Mouse (Mus musculus) liver, postnatal 0 days (tissue): ENCODE measurements around the gene Acot1. TPM values are rescaled to one million over a fixed set of nuclear protein-coding genes. Genes with fewer than 3 reads are reported as not detected.
A peak's percentile ranks its signal among the peaks of the same experiment; 100 is the strongest.
"Not testable (repeated sequence)": the region's sequence is repeated elsewhere in the genome, so short reads cannot be mapped to it uniquely, and the experiment has no call there.

Experiments used
- ATAC-seq: fragments of 200-750 bp; cut with Nextera tagmentation; 2 replicates; pipeline ENCODE4 v1.8.0; 2017; ENCODE audit warnings: mild to moderate bottlenecking, moderate library complexity
- DNase-seq: peaks from one replicate; pipeline ENCODE4 v3.0.0-alpha.2; 2016
- H3K27ac ChIP-seq: fragments of 300-500 bp; sonication (generic); 2 replicates; pipeline ENCODE4 v1.5.1; 2014; ENCODE audit warnings: antibody characterized with exemption, moderate library complexity, mild to moderate bottlenecking, low read depth
- H3K27me3 ChIP-seq: fragments of 300-500 bp; sonication (generic); 2 replicates; pipeline ENCODE4 v1.6.1; 2014; ENCODE audit warnings: low read length, control low read depth, mixed read lengths; ENCODE audit not compliant: insufficient read depth
- H3K36me3 ChIP-seq: fragments of 300-500 bp; sonication (generic); replicated peaks from 2 replicates; pipeline ENCODE4 v1.6.1; 2014; ENCODE audit warnings: mild to moderate bottlenecking, control low read depth, low read length, moderate library complexity, mixed read lengths; ENCODE audit not compliant: insufficient read depth
- H3K4me1 ChIP-seq: fragments of 300-500 bp; sonication (generic); 2 replicates; pipeline ENCODE4 v1.6.1; 2014; ENCODE audit warnings: antibody characterized with exemption, mild to moderate bottlenecking, control low read depth; ENCODE audit not compliant: insufficient read depth
- H3K4me2 ChIP-seq: fragments of 300-500 bp; sonication (generic); 2 replicates; pipeline ENCODE4 v1.6.1; 2014; ENCODE audit warnings: low read depth, mild to moderate bottlenecking, low read length, moderate library complexity, mixed read lengths
- H3K4me3 ChIP-seq: fragments of 300-500 bp; sonication (generic); 2 replicates; pipeline ENCODE4 v1.5.1; 2014; ENCODE audit warnings: low read depth, low read length
- H3K9ac ChIP-seq: fragments of 300-500 bp; sonication (generic); replicated peaks from 2 replicates; pipeline ENCODE4 v1.6.1; 2014; ENCODE audit warnings: mild to moderate bottlenecking, moderate library complexity
- H3K9me3 ChIP-seq: fragments of 300-500 bp; sonication (generic); 2 replicates; pipeline ENCODE4 v1.6.1; 2016; ENCODE audit warnings: mild to moderate bottlenecking, control low read depth, low read length, mixed read lengths
- CTCF ChIP-seq: sonication (generic); IDR thresholded peaks from 2 replicates; pipeline ENCODE4 v1.5.1; 2016; ENCODE audit warnings: antibody characterized with exemption, low read depth
- EP300 ChIP-seq: IDR thresholded peaks from 2 replicates; pipeline ENCODE4 v1.6.1; 2016; ENCODE audit warnings: antibody characterized with exemption, low read depth, mild to moderate bottlenecking
- WGBS: fragments of 180-500 bp; shearing (Covaris S2); extraction: QIAGEN DNeasy Blood & Tissue Kit; methylation state at CpG from one replicate; pipeline ENCODE4 v1.1.7; 2014; ENCODE audit not compliant: insufficient replicate concordance; 5-methylcytosine and 5-hydroxymethylcytosine counted together
- polyA plus RNA-seq: library from polyadenylated mRNA; unstranded; fragments of >200 nt; fragmentation: Nextera tagmentation; extraction: Ambion mirVana; gene quantifications from 2 replicates; pipeline ENCODE4 v1.2.1, GENCODE M21; 2015

The Acot1 gene
- polyA plus RNA-seq, 1 experiment from 2014 or later = 87.8 TPM

DNA sequence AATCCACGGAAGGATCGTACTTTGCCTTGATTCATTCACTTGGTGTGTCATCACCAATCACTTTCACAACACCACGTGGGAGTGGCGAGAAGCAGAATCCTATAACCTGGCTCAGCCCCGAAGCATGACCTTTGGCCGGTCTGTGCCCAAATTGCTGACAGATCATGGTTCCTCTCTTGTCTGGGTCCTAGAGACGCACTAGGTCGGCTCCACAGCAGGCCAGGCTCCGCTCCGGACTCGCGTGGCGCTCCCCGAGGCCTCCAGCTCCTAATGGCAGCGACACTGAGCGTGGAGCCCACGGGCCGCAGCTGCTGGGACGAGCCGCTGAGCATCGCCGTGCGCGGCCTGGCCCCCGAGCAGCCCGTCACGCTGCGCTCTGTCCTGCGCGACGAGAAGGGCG is 29.0 kb downstream of the Acot1 start, which contains the start of gene Acot4:
Acot4 (plus strand) TSS at position 139 of the 400 bp plus-strand sequence.
- peak; percentile 66 for TF ChIP-seq EP300
- 18% methylated on average over 17 of the region's 32 CpGs for WGBS
- peak; percentile 83 for ATAC-seq

DNA sequence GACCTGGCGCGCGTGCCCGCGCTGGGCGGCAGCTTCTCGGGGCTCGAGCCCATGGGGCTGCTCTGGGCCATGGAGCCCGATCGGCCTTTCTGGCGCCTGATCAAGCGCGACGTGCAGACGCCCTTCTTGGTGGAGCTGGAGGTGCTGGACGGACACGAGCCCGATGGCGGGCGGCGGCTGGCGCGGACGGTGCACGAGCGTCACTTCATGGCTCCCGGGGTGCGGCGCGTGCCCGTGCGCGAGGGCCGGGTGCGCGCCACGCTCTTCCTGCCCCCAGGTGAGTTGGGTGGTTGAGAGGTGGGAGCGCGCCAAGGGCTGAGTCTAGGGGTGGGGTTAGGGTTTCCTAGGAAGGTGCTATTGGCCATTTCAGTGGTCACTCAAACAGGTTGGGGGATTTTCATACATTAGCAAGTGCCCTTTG is 29.4 kb downstream of the Acot1 start, which contains the start of gene Gm49366:
Gm49366 (plus strand) TSS at position 245 of the 421 bp plus-strand sequence.
- H3K4me3 ChIP-seq = peak within 1 kb of the TSS; percentile 51
- 9% methylated on average over 29 of the region's 39 CpGs for WGBS
- peak within 1 kb of the TSS; percentile 79 for H3K27ac ChIP-seq
- H3K36me3 ChIP-seq, H3K4me1 ChIP-seq, H3K9me3 ChIP-seq, H3K27me3 ChIP-seq: not testable (repeated sequence)
- DNase-seq = peak; percentile 61
- peak within 1 kb of the TSS; percentile 59 for H3K9ac ChIP-seq
- H3K4me2 ChIP-seq = peak within 1 kb of the TSS; percentile 67
- peak; percentile 73 for ATAC-seq

More for the DNA sequence above, 29.0 kb downstream of the Acot1 start, which contains the start of gene Acot4:
- not testable (repeated sequence) for H3K36me3 ChIP-seq, H3K9me3 ChIP-seq, H3K4me1 ChIP-seq, H3K27me3 ChIP-seq
- peak; percentile 75 for DNase-seq
- Histone ChIP-seq H3K9ac (peak within 1 kb of the TSS; percentile 59), H3K4me3 (peak within 1 kb of the TSS; percentile 51), H3K4me2 (peak within 1 kb of the TSS; percentile 67), H3K27ac (peak within 1 kb of the TSS; percentile 79)

DNA sequence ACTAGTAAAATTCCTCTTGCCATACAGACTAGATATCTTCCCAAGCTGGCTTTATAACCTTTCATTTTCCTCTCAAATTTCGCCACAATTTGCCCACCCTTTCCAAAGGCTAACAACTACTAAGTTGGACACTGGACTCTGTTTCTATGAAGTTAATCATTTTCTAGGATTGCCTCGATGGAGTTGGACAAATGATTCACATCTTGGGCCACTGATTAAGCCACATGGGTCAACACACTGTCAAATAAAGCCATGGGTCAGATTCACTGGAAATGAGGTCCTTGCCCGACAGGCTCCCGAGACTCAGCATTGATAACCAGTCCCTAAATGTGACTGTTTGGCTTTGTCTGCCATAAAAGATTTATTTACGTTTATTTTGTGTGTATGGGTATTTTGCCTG is 33.0 kb downstream of the Acot1 start:
- H3K9me3 ChIP-seq = no peaks in the 10 kb centered on the region
- no peak for TF ChIP-seq CTCF
- peak; percentile 60 for TF ChIP-seq EP300
- peaks cover 9% of the 10 kb centered on the region; the same call in 1 of the 2 replicates for H3K4me1 ChIP-seq
- H3K9ac ChIP-seq = no peak overlapping the region
- WGBS = 66% methylated on average over 5 of the region's 5 CpGs
- peak; percentile 81 for ATAC-seq
- peak overlapping the region; percentile 64 for H3K27ac ChIP-seq
- H3K4me2 ChIP-seq = peak overlapping the region; percentile 36; the same call in 1 of the 2 replicates
- DNase-seq = no peak
- H3K4me3 ChIP-seq = no peak overlapping the region
- H3K36me3 ChIP-seq = no peaks in the 10 kb centered on the region
- H3K27me3 ChIP-seq = no peaks in the 10 kb centered on the region

DNA sequence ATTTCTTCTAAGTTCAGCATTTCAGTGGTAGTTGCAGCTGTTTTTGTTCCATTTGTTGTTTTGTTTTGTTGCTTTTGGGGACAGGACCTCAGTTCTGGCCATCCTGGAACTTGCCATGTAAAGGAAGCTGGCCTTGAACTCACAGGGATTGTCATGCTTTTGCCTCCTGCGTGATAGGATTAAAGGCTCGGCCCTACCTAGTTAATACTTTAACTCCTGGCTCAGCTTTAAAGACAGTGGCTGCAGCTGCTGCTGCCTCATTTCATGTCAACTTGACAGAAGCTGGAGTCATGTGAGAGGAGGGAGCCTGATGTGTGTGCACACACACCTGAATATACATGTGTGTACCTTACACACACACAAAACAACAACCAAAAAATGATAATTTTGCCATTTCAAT is 34.8 kb downstream of the Acot1 start:
- TF ChIP-seq CTCF (no peak), EP300 (no peak)
- 53% methylated on average over 2 of the region's 2 CpGs for WGBS
- DNase-seq (no peak), ATAC-seq (no peak)
- Histone ChIP-seq H3K9me3 (no peaks in the 10 kb centered on the region), H3K4me1 (peaks cover 7% of the 10 kb centered on the region; the same call in 1 of the 2 replicates), H3K27me3 (no peaks in the 10 kb centered on the region), H3K4me2 (no peak overlapping the region), H3K27ac (no peak overlapping the region), H3K36me3 (no peaks in the 10 kb centered on the region), H3K9ac (no peak overlapping the region), H3K4me3 (no peak overlapping the region)

DNA sequence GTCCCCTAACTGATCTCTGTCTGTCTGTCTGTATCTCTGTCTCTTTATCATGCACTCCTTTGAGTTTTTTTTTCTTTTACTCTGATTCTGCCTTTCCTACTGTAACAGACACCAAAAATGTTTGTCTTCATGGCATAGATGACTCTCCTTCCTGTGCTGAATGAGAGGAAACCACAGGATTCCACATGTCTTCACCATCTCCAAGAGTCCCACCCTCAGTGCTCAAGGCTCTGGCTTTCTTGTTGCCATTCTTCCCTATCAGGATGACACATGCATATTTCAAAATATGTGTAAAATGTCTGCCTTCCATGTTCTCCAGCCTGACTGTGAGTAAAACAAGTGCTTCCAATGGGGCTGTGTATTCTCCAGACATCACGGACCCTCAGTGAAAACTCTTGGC is 37.6 kb downstream of the Acot1 start:
- Histone ChIP-seq H3K4me1 (peaks cover 9% of the 10 kb centered on the region; the same call in 1 of the 2 replicates), H3K27ac (no peak overlapping the region), H3K9me3 (no peaks in the 10 kb centered on the region), H3K9ac (no peak overlapping the region), H3K27me3 (no peaks in the 10 kb centered on the region), H3K36me3 (no peaks in the 10 kb centered on the region), H3K4me2 (no peak overlapping the region), H3K4me3 (no peak overlapping the region)
- 73% methylated on average over 1 of the region's 1 CpGs for WGBS
- TF ChIP-seq CTCF (no peak), EP300 (no peak)
- no peak for DNase-seq
- ATAC-seq = no peak

DNA sequence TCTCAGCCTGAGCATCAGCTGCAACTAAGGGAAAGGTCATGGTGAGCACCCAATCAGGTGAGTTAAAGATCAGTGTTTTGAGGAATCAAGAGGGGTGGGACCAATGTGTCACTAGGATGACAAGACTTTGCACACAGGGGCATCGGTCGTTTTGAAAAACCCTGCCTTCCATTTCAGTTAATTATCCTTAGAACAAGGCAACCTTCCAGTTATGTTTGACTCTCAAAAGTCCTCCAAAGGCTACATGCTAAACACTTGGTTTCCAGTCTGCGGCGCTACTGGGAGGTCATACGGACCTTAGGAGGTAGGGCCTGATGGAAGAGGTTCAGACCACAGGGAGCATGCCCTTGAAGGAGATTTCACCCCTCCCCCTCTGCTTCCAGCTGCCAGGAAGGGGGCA is 41.5 kb downstream of the Acot1 start:
- not testable (repeated sequence) for H3K9me3 ChIP-seq, H3K36me3 ChIP-seq, H3K4me3 ChIP-seq, H3K4me2 ChIP-seq, H3K27ac ChIP-seq, H3K4me1 ChIP-seq, H3K9ac ChIP-seq
- H3K27me3 ChIP-seq = peaks cover 15% of the 10 kb centered on the region; the same call in 1 of the 2 replicates
- ATAC-seq = peak; percentile 72
- WGBS = 71% methylated on average over 5 of the region's 5 CpGs
- peak; percentile 19 for DNase-seq
